Mouse (Mus musculus) thymus, adult 2 months (tissue): ENCODE data around the gene Il9r. TPM values are rescaled to one million over a fixed set of nuclear protein-coding genes. Genes with fewer than 3 reads are reported as not detected.

ENCODE experiments used
- DNase-seq: peaks from one replicate; pipeline ENCODE4 v3.0.0; 2021
- H3K27ac ChIP-seq: fragments of 200-500 bp; 2 replicates; pipeline ENCODE4 v1.5.1; 2012; ENCODE audit warnings: low read length, control low read depth; ENCODE audit not compliant: control insufficient read depth, insufficient read depth
- H3K27me3 ChIP-seq: fragments of 200-500 bp; 2 replicates; pipeline ENCODE4 v1.6.1; 2012; ENCODE audit warnings: mild to moderate bottlenecking, low read length, moderate library complexity, mixed read lengths; ENCODE audit not compliant: control insufficient read depth, insufficient read depth
- H3K36me3 ChIP-seq: fragments of 200-500 bp; 2 replicates; pipeline ENCODE4 v1.6.1; 2012; ENCODE audit warnings: mild to moderate bottlenecking, low read length, moderate library complexity; ENCODE audit not compliant: control insufficient read depth, insufficient read depth
- H3K4me1 ChIP-seq: fragments of 200-500 bp; replicated peaks from 2 replicates; pipeline ENCODE4 v1.6.1; 2012; ENCODE audit warnings: low read length; ENCODE audit not compliant: control insufficient read depth, insufficient read depth
- H3K4me3 ChIP-seq: fragments of 200-500 bp; 2 replicates; pipeline ENCODE4 v1.5.1; 2012; ENCODE audit warnings: mild to moderate bottlenecking, low read length, control low read depth, moderate library complexity; ENCODE audit not compliant: control insufficient read depth, insufficient read depth
- CTCF ChIP-seq: fragments of 200-500 bp; IDR thresholded peaks from 2 replicates; pipeline ENCODE4 v1.5.1; 2012; ENCODE audit warnings: mild to moderate bottlenecking, control low read depth, low read length, moderate library complexity, borderline replicate concordance; ENCODE audit not compliant: control insufficient read depth, poor library complexity, insufficient read depth; ENCODE audit errors: extremely low read depth
- POLR2A ChIP-seq: fragments of 200-500 bp; IDR thresholded peaks from 2 replicates; pipeline ENCODE4 v1.6.1; 2012; ENCODE audit warnings: mild to moderate bottlenecking, low read length, control low read depth, moderate library complexity; ENCODE audit not compliant: control insufficient read depth, poor library complexity, insufficient read depth; ENCODE audit errors: extremely low read depth
- WGBS: fragments of 180-500 bp; shearing (Covaris S2); methylation state at CpG from one replicate; pipeline ENCODE4 v1.1.7; 2018; 5-methylcytosine and 5-hydroxymethylcytosine counted together
- polyA plus RNA-seq: library from polyadenylated mRNA; depleted of rRNA; stranded (reverse); fragments of >200 nt; gene quantifications from 2 replicates; pipeline ENCODE4 v1.2.3, GENCODE M21; 2012; rRNA removed

Gene Il9r
- polyA plus RNA-seq, 1 experiment = 16.4 TPM

DNA sequence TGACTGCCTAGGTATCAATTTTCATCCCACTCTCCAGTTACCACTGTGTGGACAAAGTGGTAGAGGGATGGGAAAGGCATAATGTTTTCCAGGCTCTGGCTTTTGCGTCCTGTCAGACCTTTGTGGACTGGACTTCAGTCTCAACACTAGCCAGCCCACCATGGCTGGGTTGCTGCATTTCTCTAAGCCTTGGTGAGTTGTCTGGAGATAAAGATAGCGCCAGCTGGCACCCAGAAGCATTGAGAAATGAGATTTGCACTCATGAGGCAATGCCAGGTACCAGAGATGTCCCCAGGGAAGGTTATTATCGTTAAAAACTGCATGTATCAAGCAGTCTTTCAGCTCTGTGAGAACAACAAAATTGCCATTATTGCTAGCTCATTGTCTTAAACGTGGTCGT, 57.3 kb downstream of the Il9r start:
- TF ChIP-seq POLR2A (no peak), CTCF (no peak)
- 74% methylated on average over 5 of the region's 5 CpGs for WGBS
- no peak overlapping the region for H3K4me3 ChIP-seq
- DNase-seq = no peak
- peaks cover 30% of the 10 kb centered on the region for H3K4me1 ChIP-seq
- no peaks in the 10 kb centered on the region for H3K36me3 ChIP-seq
- H3K27me3 ChIP-seq = no peaks in the 10 kb centered on the region
- H3K27ac ChIP-seq = no peak overlapping the region

GRCm38 (mm10) chr11:32141627-32142586, 58.2 kb downstream of the Il9r start:
- H3K27me3 ChIP-seq = no peaks in the 10 kb centered on the region
- no peak overlapping the region for H3K4me3 ChIP-seq
- H3K27ac ChIP-seq = no peak overlapping the region
- 93% methylated on average over 15 of the region's 15 CpGs for WGBS
- no peak for DNase-seq
- TF ChIP-seq CTCF = no peak
- TF ChIP-seq POLR2A = no peak
- peaks cover 38% of the 10 kb centered on the region for H3K4me1 ChIP-seq
- no peaks in the 10 kb centered on the region for H3K36me3 ChIP-seq

GRCm38 (mm10) chr11:32141034-32141433, 59.0 kb downstream of the Il9r start:
- H3K4me1 ChIP-seq = peaks cover 38% of the 10 kb centered on the region
- H3K36me3 ChIP-seq = no peaks in the 10 kb centered on the region
- peak; percentile 89 for DNase-seq
- WGBS = 20% methylated on average over 2 of the region's 2 CpGs
- no peak overlapping the region for H3K27ac ChIP-seq
- TF ChIP-seq POLR2A = no peak
- TF ChIP-seq CTCF = peak; percentile 76; the same call in 1 of the 2 replicates
- H3K4me3 ChIP-seq = no peak overlapping the region
- H3K27me3 ChIP-seq = no peaks in the 10 kb centered on the region

DNA sequence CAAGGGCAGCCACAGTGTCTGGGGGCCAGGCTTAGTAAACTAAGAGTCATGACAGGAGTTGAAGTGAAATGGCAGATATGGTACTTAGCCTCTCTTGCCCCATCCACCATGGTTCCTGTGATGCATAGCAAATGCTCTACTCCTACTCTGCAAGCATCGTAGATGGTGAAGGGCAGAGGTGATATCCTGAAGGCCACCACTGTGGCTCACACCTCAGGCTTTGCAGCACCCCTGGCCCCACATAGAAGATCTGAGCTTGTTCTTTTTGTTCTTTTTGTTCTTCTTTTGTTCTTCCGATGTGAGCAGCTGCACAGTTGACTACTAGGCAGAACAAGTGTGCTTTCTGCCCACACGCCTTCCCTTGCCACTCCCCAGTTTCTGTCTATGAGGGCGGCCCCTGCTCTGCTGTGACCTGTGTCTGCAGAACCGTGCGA, 60.5 kb downstream of the Il9r start:
- TF ChIP-seq CTCF = no peak
- TF ChIP-seq POLR2A = no peak
- WGBS = 10% methylated on average over 6 of the region's 6 CpGs
- H3K4me3 ChIP-seq = no peak overlapping the region

DNA sequence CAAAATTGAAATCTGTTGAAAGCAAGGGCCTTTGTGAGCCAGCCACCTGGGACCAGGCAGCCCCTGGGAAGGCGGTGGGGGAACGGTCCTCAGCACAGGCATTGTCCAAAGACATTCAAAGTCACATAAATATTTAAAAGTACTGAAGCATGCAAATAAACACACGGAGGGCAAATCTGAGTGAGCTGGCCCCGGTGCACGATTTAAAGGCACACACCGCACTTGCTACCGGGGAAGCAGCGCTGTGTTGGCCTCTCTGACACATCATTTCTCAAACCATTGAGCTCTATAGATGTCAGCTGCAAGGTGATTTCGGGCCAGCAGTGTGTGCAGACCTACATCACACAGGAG, 61.5 kb downstream of the Il9r start:
- no peak for TF ChIP-seq POLR2A
- TF ChIP-seq CTCF = no peak
- no peaks in the 10 kb centered on the region for H3K36me3 ChIP-seq
- peak overlapping the region; percentile 64 for H3K27ac ChIP-seq
- H3K4me3 ChIP-seq = no peak overlapping the region
- no peaks in the 10 kb centered on the region for H3K27me3 ChIP-seq
- DNase-seq = no peak
- H3K4me1 ChIP-seq = peaks cover 46% of the 10 kb centered on the region
- WGBS = 55% methylated on average over 9 of the region's 9 CpGs

More for the DNA sequence above, 60.5 kb downstream of the Il9r start:
- Histone ChIP-seq H3K36me3 (no peaks in the 10 kb centered on the region), H3K4me1 (peaks cover 46% of the 10 kb centered on the region), H3K27me3 (no peaks in the 10 kb centered on the region), H3K27ac (peak overlapping the region; percentile 99)
- peak; percentile 68 for DNase-seq

DNA sequence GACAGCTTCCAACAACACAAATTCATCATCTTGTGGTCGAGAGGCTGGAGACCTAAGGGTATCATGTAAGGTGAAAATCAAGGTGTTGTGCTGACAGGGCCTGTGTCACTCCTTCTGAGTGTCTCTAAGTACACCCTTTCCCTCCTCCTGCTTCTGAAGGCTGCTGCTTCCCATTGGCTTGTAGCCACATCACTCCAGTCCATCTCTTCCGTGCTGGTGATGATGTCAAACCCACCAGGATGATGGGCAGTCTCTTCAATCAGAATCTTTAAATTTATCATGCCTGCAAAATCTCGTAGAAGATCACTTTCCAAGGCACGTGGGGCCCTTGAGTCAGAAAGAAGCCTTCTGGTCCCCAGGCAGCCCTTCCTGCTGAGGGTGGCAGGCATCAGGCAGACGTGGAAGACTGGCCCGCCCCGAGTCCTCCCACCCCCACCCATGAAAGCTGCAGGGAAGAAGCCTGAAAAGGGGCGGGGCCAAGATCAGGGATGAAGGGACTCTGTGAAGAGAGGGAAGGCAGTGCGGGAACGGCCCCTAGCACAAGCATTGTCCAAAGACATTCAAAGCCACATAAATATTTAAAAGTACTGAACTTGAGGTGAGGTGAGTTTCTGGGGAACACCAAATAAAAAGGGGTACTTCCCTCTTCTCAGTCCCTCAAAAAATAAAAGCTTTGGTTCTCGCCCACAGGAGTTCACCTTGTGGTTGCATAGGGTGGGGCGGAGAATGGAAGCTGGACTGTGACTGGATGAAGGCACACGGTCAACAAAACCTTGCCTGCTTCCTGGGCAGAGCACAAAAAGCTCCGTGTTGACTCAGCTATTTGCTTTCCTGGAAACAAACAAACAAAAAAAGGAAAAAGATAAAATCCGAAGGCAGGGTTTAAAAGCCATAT, 62.1 kb downstream of the Il9r start:
- Histone ChIP-seq H3K36me3 (no peaks in the 10 kb centered on the region), H3K4me1 (peaks cover 46% of the 10 kb centered on the region), H3K27ac (peak overlapping the region; percentile 64; the same call in 1 of the 2 replicates), H3K27me3 (no peaks in the 10 kb centered on the region), H3K4me3 (no peak overlapping the region)
- 26% methylated on average over 15 of the region's 15 CpGs for WGBS
- TF ChIP-seq CTCF = no peak
- no peak for TF ChIP-seq POLR2A
- no peak for DNase-seq

Other genes starting within 250 kb of the Il9r start
- 0.12 TPM in 1 of 2 replicates, not detected in the other for gene 4930524B15Rik, start 234.7 kb downstream of the Il9r start, polyA plus RNA-seq
- 299 and 344 TPM in 2 replicates for gene Nsg2, start 199.8 kb downstream of the Il9r start, polyA plus RNA-seq
- 56.3 and 66.1 TPM in 2 replicates for gene Snrnp25, start 5.1 kb upstream of the Il9r start, polyA plus RNA-seq
- gene Rhbdf1, start 22.0 kb upstream of the Il9r start, polyA plus RNA-seq = 29.9 and 44.9 TPM in 2 replicates
- gene Mpg, start 26.2 kb upstream of the Il9r start, polyA plus RNA-seq = 21.0 and 25.5 TPM in 2 replicates
- gene Nprl3, start 67.4 kb upstream of the Il9r start, polyA plus RNA-seq = 107 and 118 TPM in 2 replicates
- gene Hba-x, start 76.1 kb upstream of the Il9r start, polyA plus RNA-seq = 1.3 and 1.9 TPM in 2 replicates
- gene Hba-a1, start 83.2 kb upstream of the Il9r start, polyA plus RNA-seq = 1,371 and 1,698 TPM in 2 replicates
- gene Hbq1b, start 86.7 kb upstream of the Il9r start, polyA plus RNA-seq = 0.23 TPM in 1 of 2 replicates, not detected in the other
- 2,237 and 2,638 TPM in 2 replicates for gene Hba-a2, start 96.2 kb upstream of the Il9r start, polyA plus RNA-seq
- 0.27 TPM in 1 of 2 replicates, not detected in the other for gene Hbq1a, start 99.8 kb upstream of the Il9r start, polyA plus RNA-seq
- gene Sh3pxd2b, start 147.5 kb upstream of the Il9r start, polyA plus RNA-seq = 6.8 and 7.5 TPM in 2 replicates